Mouse (Mus musculus) erythroblast, embryonic 14.5 days (primary cell): ENCODE data around the gene Mfrp.

ENCODE experiments used
- GATA1 ChIP-seq: IDR thresholded peaks from 2 replicates; pipeline ENCODE4 v1.6.1; 2012; ENCODE audit warnings: low read length, inconsistent platforms, mixed read lengths
- TAL1 ChIP-seq: IDR thresholded peaks from 3 replicates; pipeline ENCODE4 v1.6.1; 2012; ENCODE audit warnings: low read length, inconsistent platforms, mixed read lengths

DNA sequence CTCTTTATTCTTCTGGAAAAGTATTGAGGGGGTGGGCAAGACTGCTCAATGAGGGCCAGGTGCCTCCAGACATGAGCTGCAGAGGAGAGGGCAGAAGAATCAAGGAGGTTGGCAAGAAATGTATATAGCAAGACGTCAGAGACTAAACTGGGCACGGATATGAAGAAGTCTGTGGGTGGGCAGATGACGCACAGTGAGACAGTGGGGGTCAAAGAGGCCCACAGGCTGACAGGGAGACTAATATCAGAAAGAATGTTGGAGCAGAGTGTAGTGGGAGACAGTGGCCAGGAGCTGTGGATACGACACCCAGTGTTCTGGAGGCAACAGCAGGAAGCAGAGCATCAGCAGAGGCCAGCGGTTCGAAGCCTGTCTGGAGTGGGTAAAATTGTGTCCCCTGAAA, 42.9 kb upstream of the Mfrp start:
- TF ChIP-seq GATA1 (no peak), TAL1 (no peak)
